Mouse (Mus musculus) layer of hippocampus, adult 2 months (tissue): ENCODE results near the gene Zfp706. TPM values are rescaled to one million over a fixed set of nuclear protein-coding genes. Genes with fewer than 3 reads are reported as not detected.
"Not testable (repeated sequence)": the region's sequence is repeated elsewhere in the genome, so short reads cannot be mapped to it uniquely, and the experiment has no call there.

Source experiments
- DNase-seq, 2 experiments: peaks; one replicate each; pipeline ENCODE4 v3.0.0; 2022; ENCODE audit warnings: low spot score in 2 of 2
- H3K27ac ChIP-seq: fragments of 200-600 bp; 2 replicates; pipeline ENCODE4 v1.8.1; 2022
- H3K4me3 ChIP-seq: fragments of 200-600 bp; 2 replicates; pipeline ENCODE4 v1.8.1; 2022; ENCODE audit warnings: mild to moderate bottlenecking
- CTCF ChIP-seq: fragments of 200-600 bp; conservative IDR thresholded peaks from 2 replicates; pipeline ENCODE4 v1.8.1; 2022; ENCODE audit warnings: antibody characterized with exemption, mild to moderate bottlenecking, moderate library complexity
- total RNA-seq, 2 experiments: library from RNA; stranded (reverse); gene quantifications; 2 replicates each; pipeline ENCODE4 v1.2.3; 2021

Zfp706 gene
- total RNA-seq, 2 experiments from 2014 or later, result 275 to 283 TPM

GRCm38 (mm10) chr15:37004858-37005257, 2.7 kb downstream of the Zfp706 start:
- no peak for TF ChIP-seq CTCF
- peak overlapping the region; percentile 96; the same call in 1 of the 2 replicates for H3K4me3 ChIP-seq
- no peak for DNase-seq
- H3K27ac ChIP-seq, result peak overlapping the region; percentile 30; the same call in 1 of the 2 replicates

DNA sequence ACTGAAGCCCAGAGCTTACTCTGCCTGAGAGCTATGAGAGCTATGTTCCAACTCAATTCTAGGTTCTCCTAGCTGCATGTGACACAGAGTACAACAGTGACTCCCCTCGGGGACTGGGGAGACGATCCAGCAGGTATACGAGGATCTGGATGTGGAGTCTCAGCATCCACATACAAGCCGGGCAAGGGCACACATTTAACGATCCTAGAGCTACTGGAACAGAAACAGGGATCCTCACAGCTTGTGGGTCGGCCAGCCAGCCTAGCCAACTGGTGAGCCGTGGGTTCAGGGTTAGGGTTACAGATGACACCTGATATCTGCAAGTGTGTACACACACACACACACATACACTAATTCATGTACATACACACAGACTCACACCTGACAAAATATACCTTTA, 5.3 kb downstream of the Zfp706 start:
- no peak for DNase-seq
- no peak overlapping the region for H3K27ac ChIP-seq
- no peak for TF ChIP-seq CTCF
- H3K4me3 ChIP-seq, result no peak overlapping the region

- H3K4me3 ChIP-seq, DNase-seq, H3K27ac ChIP-seq: not testable (repeated sequence)
Measured at GRCm38 (mm10) chr15:36999602-37000001, 8.0 kb downstream of the Zfp706 start.

- DNase-seq, result no peak
- Histone ChIP-seq H3K4me3 (no peak overlapping the region), H3K27ac (no peak overlapping the region)
- no peak for TF ChIP-seq CTCF
Measured at GRCm38 (mm10) chr15:36995166-36995565, 12.4 kb downstream of the Zfp706 start.

- DNase-seq, result no peak
- no peak for TF ChIP-seq CTCF
- H3K27ac ChIP-seq, result peak overlapping the region; percentile 5; the same call in 1 of the 2 replicates
- no peak overlapping the region for H3K4me3 ChIP-seq
Measured at GRCm38 (mm10) chr15:36994665-36995064, 12.9 kb downstream of the Zfp706 start.

DNA sequence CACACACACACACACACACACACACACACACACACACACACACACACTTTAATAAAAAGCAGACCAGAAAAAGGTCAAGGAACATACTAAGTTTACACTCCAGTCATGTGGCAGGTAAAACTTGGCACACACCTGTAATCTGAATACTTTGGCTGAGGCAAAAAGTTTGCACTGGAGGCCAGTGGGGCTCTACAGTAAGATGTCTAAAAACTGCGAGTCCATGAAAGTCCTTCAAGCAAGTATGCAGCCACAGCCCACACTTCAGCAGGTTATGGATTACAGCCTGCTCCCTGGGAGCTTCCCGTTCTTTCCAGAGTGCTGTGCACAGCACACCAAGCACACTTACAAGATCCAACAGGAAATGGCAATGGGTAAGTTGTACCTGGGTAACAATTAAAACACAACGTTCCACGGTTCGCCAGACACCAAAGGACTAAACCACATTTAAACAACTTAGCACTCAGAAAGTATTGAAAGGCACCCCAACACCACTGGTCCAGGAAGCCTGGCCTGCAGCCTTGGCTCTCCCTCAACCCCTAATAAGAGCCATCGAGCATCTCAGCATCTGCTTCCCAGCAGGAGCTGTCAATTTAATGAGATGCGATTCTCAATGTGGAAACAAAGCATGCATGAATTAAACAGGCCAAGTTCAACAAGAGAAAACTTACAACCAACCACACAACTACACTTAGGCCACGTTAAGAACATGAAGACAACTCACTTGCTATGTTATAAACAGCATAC, 14.0 kb downstream of the Zfp706 start:
- Histone ChIP-seq H3K4me3 (no peak overlapping the region), H3K27ac (no peak overlapping the region)
- TF ChIP-seq CTCF, result no peak
- DNase-seq, result no peak

GRCm38 (mm10) chr15:36991353-36991752, 16.2 kb downstream of the Zfp706 start:
- TF ChIP-seq CTCF, result no peak
- H3K4me3 ChIP-seq, result no peak overlapping the region
- H3K27ac ChIP-seq, result 0 out of 2 replicates have a peak overlapping the region, but pooled peaks have one; percentile 32
- no peak for DNase-seq

- peak in 1 of 2 experiments; percentile 28 for DNase-seq
- no peak for TF ChIP-seq CTCF
- peak overlapping the region; percentile 33; the same call in 1 of the 2 replicates for H3K27ac ChIP-seq
- H3K4me3 ChIP-seq, result no peak overlapping the region
Measured at GRCm38 (mm10) chr15:36989922-36990321, 17.7 kb downstream of the Zfp706 start.

- DNase-seq, result no peak
- Histone ChIP-seq H3K27ac (peak overlapping the region; percentile 33; the same call in 1 of the 2 replicates), H3K4me3 (no peak overlapping the region)
- TF ChIP-seq CTCF, result no peak
Measured at GRCm38 (mm10) chr15:36988718-36989115, 18.9 kb downstream of the Zfp706 start.

GRCm38 (mm10) chr15:36987976-36988717, 19.4 kb downstream of the Zfp706 start:
- H3K4me3 ChIP-seq, result no peak overlapping the region
- no peak for TF ChIP-seq CTCF
- no peak for DNase-seq
- peak overlapping the region; percentile 86; the same call in 1 of the 2 replicates for H3K27ac ChIP-seq

GRCm38 (mm10) chr15:36987211-36987877, 20.2 kb downstream of the Zfp706 start:
- TF ChIP-seq CTCF, result no peak
- no peak for DNase-seq
- peak overlapping the region; percentile 86 for H3K27ac ChIP-seq
- no peak overlapping the region for H3K4me3 ChIP-seq

GRCm38 (mm10) chr15:36985567-36985925, 22.0 kb downstream of the Zfp706 start:
- DNase-seq, result no peak

More at GRCm38 (mm10) chr15:36985567-36985925, 22.0 kb downstream of the Zfp706 start:
- no peak for TF ChIP-seq CTCF
- peak overlapping the region; percentile 21 for H3K27ac ChIP-seq
- no peak overlapping the region for H3K4me3 ChIP-seq
